Mouse (Mus musculus) megakaryocyte progenitor cell, adult 5-6 weeks (primary cell): ENCODE results near the gene Ninj2. TPM values are rescaled to one million over a fixed set of nuclear protein-coding genes. Genes with fewer than 3 reads are reported as not detected.
"Not testable (repeated sequence)": the region's sequence is repeated elsewhere in the genome, so short reads cannot be mapped to it uniquely, and the experiment has no call there.

Experiments used
- ATAC-seq: replicated peaks from 2 replicates; pipeline ENCODE4 v1.8.0; 2016; ENCODE audit warnings: mild to moderate bottlenecking, moderate TSS enrichment, inconsistent platforms; ENCODE audit not compliant: poor library complexity
- total RNA-seq, 2 experiments: library from RNA; stranded (forward) in 1 of 2; stranded (reverse) in 1 of 2; fragments of 157-497, 149-512 nt in 1 of 2; fragments of 200-1000 nt in 1 of 2; gene quantifications; 2 replicates each; pipeline versions ENCODE4 v1.2.3 to v1.2.4; 2015 to 2017

Ninj2 gene
- total RNA-seq (2015) (not detected in 2 replicates), total RNA-seq (2017) (not detected in 2 replicates)

DNA sequence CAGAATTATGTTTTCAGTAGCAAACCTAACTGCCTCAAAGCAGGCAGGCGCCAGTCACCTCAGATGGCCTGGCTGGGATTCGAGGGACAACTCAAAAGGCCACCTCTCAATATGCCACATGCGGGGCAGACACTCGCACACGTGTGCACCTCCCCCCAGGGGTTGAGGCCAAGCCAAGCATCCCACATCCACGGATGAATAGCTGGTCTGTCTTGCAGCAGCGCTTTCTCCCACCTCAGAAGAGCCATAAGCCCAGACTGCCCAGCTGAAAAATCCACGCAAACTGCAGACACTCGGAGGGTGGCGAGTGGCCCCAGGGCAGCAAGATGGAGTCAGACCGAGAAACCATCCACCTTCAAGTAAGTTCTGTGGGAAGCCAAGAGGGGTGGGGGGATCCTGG is at the start of gene Ninj2:
Gene Ninj2 (plus strand): TSS at position 251 of the 400 bp plus-strand sequence.
- ATAC-seq, result no peak

DNA sequence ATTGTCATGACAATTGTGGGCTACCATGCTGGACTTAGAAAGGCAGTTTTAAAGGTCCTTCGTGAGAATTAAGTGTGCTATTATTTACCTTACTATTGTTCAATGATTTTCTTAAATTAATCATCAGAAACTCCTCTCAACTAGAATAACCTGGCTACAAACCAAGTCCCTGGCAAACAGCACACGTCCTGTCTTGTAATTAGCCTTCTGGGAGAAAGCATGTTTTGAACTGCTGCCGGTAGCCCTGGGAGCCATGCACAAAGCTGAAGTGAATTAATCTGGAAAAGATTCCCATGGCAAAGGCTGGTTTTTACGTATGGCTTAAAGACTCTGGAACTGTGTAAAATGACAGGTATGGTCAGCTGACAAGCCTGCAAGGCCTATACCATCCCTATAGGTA is 47.7 kb upstream of the Ninj2 start:
- no peak for ATAC-seq

GRCm38 (mm10) chr6:120047705-120048292 is 45.4 kb upstream of the Ninj2 start:
- peak; percentile 26; the same call in 1 of the 2 replicates for ATAC-seq

GRCm38 (mm10) chr6:120054412-120054811 is 38.7 kb upstream of the Ninj2 start:
- no peak for ATAC-seq

- ATAC-seq, result peak; percentile 77
Measured at GRCm38 (mm10) chr6:120055666-120056540, 37.2 kb upstream of the Ninj2 start.

DNA sequence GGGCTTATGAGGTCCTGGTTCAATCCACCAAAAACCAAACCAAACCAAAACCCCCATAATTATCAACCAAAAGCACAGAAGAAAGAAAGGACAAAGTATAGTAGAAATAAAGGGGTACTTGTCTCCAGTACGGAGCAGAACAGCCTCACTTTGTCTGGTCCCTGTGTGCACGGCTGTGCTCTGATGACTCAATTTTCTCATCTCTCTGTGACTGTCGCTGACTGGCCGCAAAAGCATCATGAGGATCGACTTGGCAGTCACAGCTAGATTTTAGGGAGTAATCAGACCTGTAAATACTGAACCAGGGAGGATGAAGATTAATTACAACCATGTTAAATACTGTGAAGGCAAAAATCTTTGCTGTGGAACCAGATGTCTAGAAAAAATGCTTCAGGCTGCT is 30.2 kb upstream of the Ninj2 start:
- ATAC-seq, result no peak

DNA sequence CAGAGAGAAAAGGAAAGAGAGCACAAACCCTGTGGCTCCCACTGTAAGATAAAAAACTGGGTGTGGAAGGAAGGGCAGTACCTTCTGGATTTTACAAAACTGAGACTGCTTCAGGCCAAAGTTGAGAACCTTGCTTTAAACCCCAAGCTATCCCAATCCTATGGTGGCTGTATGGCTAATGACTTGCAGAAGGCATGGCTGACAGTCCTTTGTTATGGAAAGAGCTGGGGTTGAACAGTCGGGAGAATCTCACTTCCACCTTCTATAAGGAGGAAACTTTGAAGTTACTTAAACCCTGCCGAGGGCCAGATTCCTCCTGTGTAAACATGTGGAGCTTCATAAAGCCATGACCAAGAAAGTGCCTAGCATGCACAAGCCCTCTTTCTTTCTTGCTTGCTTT is 28.5 kb upstream of the Ninj2 start:
- 0 out of 2 replicates have a peak, but pooled peaks have one; percentile 23 for ATAC-seq

GRCm38 (mm10) chr6:120065552-120066177 is 27.5 kb upstream of the Ninj2 start:
- peak; percentile 48 for ATAC-seq

DNA sequence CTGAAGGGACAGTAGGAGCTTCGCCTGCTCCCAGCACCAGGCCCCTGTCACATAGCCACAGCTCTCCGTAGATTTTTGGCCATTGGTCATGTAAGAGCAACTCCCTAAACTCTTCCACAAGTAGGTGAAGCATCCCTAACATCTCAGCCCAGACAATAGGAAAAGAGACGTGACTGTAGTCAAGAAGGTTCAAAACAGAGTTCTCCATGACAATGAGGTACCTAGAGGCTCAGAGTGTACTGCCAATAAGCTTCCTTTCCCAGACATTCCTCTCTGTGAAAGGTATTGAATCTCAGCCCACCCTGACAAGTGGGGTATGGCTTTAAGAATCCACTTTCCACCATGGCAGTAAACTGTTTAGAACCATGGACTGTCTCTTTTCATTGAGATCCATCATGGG is 23.6 kb upstream of the Ninj2 start:
- no peak for ATAC-seq

- no peak for ATAC-seq
Measured at GRCm38 (mm10) chr6:120072630-120073029, 20.5 kb upstream of the Ninj2 start.

DNA sequence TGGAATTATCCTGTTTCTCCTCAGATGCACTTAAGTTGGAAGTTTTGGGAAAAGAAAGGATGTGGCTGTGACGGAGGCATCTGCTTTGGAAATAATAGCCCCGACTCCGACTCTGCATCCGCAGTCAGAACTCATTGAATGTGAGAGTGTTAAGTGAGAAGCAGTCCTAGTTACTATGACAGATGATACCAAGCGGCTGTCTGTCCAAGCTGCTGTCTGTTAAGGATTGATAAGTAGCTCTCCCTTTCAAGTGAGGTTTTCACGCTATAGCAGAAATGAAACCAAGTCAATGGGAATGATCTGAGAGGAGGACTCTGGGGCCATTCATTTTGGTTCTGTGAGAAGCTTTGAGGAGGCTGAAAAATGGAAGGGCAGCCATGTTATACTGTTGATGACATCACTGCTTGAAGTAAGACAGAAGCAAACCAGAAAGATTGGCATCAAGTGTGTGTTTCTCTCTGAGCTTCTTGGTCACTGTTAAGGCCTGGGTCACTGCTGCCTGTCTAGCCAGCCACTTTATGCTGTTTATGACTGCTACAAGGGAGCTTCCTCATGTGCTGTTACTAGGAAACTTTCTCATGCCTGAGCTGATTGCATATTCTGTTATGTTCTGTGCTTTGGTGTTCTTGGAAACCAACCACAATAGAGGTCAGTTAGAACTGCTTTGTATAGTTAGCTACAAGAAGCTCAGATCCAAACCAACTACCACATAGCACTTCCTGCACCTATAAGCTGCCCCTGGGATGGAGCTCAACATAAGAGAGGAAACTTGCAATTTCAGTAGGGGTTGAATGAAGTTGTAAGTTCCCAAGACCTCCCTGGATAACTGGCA is 16.3 kb upstream of the Ninj2 start:
- peak; percentile 80 for ATAC-seq

DNA sequence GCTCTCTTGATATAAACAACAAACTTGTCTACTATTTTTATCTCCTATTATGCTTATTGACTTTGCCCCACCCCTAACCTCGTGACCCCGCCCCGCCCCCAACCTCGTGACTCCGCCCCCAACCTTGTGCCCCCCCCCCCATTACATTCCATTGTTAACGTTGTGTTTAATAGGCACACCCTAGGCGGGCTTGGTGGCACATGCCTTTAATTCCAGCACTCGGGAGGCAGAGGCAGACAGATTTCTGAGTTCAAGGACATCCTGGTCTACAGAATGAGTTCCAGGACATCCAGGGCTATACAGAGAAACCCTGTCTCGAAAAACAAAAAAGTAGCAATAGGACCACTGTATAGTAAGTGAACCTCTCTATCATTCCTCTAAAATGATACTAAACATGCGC is 13.6 kb upstream of the Ninj2 start:
- ATAC-seq, result no peak

DNA sequence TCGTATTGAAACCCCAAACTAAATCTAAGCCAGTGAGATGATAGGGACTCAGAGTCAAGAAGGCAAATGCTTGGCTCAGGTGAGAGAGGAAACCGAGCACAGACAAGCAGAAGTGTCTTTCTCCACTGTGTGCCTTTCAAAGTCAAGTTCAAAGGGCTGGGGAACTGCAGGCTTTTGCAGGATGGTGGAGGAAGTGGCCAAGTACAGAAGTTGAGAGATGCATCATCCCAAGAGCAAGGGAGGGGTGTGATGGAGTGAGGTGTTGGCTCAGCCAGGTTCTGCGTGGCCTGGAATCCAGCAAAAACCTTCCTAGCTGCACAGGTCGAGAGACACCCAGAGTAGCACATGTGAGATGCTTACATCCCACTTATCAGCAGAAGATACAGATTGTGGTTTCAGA is 11.6 kb upstream of the Ninj2 start:
- ATAC-seq, result no peak

GRCm38 (mm10) chr6:120082251-120082950 is 10.7 kb upstream of the Ninj2 start:
- ATAC-seq, result no peak

- peak; percentile 76 for ATAC-seq
Measured at GRCm38 (mm10) chr6:120082951-120083411, 10.2 kb upstream of the Ninj2 start.

GRCm38 (mm10) chr6:120083442-120083841 is 9.7 kb upstream of the Ninj2 start:
- peak; percentile 40 for ATAC-seq

DNA sequence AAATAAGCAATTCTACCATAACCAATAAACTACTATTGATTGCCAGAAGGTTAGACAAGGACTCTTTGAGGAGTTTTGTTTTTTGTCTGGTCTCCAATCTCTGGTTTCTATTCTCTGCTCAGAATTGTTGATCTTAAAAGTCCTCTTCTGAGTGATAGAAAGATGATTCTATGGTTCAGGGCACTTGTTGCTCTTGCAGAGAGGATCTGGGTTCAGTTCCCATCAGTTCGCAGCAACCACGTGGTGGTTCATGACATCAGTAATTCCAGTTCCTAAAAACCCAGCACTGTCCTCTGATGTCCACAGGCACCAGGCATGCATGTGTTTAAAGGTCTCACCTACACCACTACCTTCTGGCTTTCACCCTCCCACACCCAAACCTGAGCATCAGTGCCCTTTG is 8.2 kb upstream of the Ninj2 start:
- ATAC-seq, result no peak

GRCm38 (mm10) chr6:120085832-120086231 is 7.3 kb upstream of the Ninj2 start:
- ATAC-seq, result no peak

GRCm38 (mm10) chr6:120087041-120087440 is 6.1 kb upstream of the Ninj2 start:
- ATAC-seq, result not testable (repeated sequence)

DNA sequence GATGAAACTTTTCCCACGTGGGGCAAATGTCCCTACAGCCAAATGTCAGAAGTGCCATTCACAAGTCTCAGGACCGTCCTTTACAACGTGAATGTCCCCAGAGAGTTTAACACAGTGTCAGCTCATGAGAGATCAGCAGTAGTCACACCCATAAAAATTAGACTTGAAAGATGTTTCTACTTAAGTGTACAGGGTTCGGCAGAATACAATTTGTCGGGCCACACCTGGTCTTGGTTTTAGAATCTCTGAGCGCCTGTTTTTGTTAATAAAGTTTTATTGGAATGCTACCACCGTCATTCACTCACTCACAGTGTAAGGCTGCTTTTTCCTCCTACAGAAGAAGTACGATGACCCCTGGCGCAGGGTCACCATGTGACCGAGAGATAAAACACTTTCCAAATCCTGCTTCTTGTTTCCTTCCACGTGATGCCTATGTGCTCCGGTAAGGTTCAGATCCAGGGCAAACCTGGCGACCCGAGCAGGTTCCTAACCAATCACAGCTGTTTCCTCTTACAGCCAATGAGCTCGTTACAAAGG is 2.4 kb upstream of the Ninj2 start:
- ATAC-seq, result no peak
